Mouse (Mus musculus) neutrophil, adult 59 days (primary cell): Measurements from ENCODE around the gene Ndc1. TPM values are rescaled to one million over a fixed set of nuclear protein-coding genes. Genes with fewer than 3 reads are reported as not detected.

ENCODE experiments used
- total RNA-seq, 2 experiments: library from RNA; stranded (reverse); gene quantifications; 1 replicate in 1 of 2; 2 replicates in 1 of 2; pipeline ENCODE4 v1.2.4; 2023

Ndc1 gene
- total RNA-seq = 10 to 100 TPM; 16.4 to 16.5 TPM

GRCm38 (mm10) chr4:107367567-107368314 lies at the start of gene Ndc1:
Gene Ndc1 (plus strand): TSS chr4:107367784.

GRCm38 (mm10) chr4:107434356-107435237 lies 67.0 kb downstream of the Ndc1 start, which contains the start of gene Glis1:
Gene Glis1 (plus strand): TSS chr4:107434591.

Other genes with a start within 250 kb of the Ndc1 start
- 100 to 1,000 TPM; 145 to 153 TPM for gene Tmem59, start 189.4 kb upstream of the Ndc1 start, total RNA-seq
- 10 to 100 TPM; 30.6 to 36.7 TPM for gene Tceanc2, start 188.7 kb upstream of the Ndc1 start, total RNA-seq
- gene Ldlrad1, start 158.6 kb upstream of the Ndc1 start, total RNA-seq = not detected
- 10 to 100 TPM; 12.0 to 13.4 TPM for gene Lrrc42, start 114.3 kb upstream of the Ndc1 start, total RNA-seq
- gene Hspb11, start 114.2 kb upstream of the Ndc1 start, total RNA-seq = 1 to 10 TPM; 7.6 to 8.5 TPM
- gene Dio1, start 60.6 kb upstream of the Ndc1 start, total RNA-seq = not detected
- 10 to 100 TPM; 46.1 to 52.8 TPM for gene Yipf1, start 53.4 kb upstream of the Ndc1 start, total RNA-seq
- gene Glis1, start 66.8 kb downstream of the Ndc1 start, total RNA-seq = under 1 TPM in 1 of 2 experiments, not detected in 1; 0.40 TPM